ENCODE assay signal across 8 mouse cellular contexts in genomic region chr17:87677656-87678055, GRCm38 (mm10). TPM values are rescaled to one million over a fixed set of nuclear protein-coding genes. Genes with fewer than 3 reads are reported as not detected.
"Had no signal": no experiment of that assay in that cellular context is flagged by ENCODE, and none has a peak within 500 bp of the region (broad histone marks: within the 10 kb centered on the region; RNA-seq: fewer than 3 reads in every experiment).

No protein-coding gene starts in this region.

- DNase-seq: lung, adult 2 months; lung, postnatal 14 days; lung, postnatal 36 days; right cerebral cortex, postnatal 14 days; thymus, adult 2 months; thymus, postnatal 25 days; thymus, postnatal 4 days had no signal

RNA-seq across cellular contexts. Expression of gene Epcam, which starts 41.9 kb away (rescaled TPM):
- total RNA-seq: megakaryocyte progenitor cell, adult 5-6 weeks had no signal
